Mouse (Mus musculus) forelimb bud, embryonic 11.5 days (tissue): Measurements from ENCODE around the gene Ube2f.
A peak's percentile ranks its signal among the peaks of the same experiment; 100 is the strongest.

Source experiments
- DNase-seq: peaks from one replicate; pipeline ENCODE4 v3.0.0-alpha.2; 2012; ENCODE audit warnings: low read depth, low spot score

Ube2f gene

DNA sequence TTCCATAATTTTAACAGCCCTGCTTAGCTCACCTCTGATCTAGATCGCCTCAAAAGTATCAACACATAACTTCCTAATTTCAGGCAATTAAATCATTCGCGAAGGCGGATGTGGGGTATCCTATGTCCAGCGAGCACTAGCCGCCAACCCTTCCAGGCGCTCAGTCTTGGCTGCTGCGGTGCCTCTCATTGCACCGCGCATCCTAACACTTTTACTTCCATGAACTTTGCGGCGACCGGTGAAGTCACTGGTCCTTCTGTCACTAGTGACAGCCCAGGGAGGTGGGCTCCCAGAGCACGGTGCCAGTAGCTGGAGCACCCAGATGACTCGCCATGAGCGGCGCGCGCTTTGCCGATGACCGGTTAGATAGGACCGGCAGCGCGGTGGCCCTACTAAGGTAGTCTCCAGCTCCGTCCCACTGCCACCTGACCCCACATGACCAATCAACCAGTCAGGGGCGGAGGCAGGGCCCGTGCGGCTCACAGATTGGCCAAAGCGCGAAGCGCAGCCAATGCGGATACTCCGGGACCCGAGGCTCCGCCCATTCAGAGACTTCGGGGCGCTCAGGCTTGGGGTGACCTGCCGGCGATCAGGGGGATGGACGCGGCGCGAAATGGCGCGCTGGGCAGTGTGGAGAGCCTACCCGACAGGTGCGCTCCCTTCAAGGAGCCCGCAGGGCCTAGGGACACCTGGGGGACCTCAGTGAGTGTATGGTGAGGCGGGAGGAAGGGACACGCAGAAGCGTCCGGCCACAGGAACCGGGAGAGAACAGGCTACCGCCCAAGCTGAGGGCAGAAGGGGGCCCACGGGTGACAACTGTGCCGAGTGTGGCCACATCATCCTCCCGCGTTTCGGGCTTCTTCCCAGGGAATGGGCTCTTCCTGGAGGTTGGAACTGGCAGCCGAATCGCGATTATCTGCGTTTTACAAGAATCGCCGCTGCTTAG lies 48.0 kb downstream of the Ube2f start, which contains the start of gene Scly:
Gene Scly, plus strand, starts transcription at position 540 of the 946 bp plus-strand sequence.
- DNase-seq = peak; percentile 90

- no peak for DNase-seq
Measured at GRCm38 (mm10) chr1:91299026-91299706, 49.1 kb downstream of the Ube2f start.

GRCm38 (mm10) chr1:91299707-91300426 lies 49.8 kb downstream of the Ube2f start:
- DNase-seq = no peak

GRCm38 (mm10) chr1:91301206-91301920 lies 51.3 kb downstream of the Ube2f start:
- no peak for DNase-seq

- DNase-seq = no peak
Measured at GRCm38 (mm10) chr1:91302021-91302420, 51.9 kb downstream of the Ube2f start.

- no peak for DNase-seq
Measured at GRCm38 (mm10) chr1:91304621-91305020, 54.5 kb downstream of the Ube2f start.

GRCm38 (mm10) chr1:91309366-91310085 lies 59.4 kb downstream of the Ube2f start:
- DNase-seq = no peak

DNA sequence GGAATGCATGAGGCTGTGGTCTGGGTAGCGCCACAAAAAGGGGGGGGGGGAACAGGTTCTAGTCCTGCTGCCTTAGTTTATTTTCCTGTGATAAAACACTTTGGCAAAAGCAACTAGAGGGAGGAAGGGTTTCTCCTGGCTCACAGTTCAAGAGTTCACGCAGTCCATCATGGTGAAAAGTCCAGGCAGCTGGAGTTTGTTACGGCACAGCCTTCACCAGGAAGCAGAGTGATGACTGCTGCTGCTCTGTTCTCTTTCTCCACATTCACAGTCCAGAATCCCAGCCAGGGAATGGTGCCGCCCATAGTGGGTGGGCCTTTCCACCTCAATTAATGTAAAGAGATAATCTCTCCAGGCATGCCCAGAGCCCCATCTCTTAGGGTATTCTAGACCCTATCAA lies 62.2 kb downstream of the Ube2f start:
- no peak for DNase-seq

DNA sequence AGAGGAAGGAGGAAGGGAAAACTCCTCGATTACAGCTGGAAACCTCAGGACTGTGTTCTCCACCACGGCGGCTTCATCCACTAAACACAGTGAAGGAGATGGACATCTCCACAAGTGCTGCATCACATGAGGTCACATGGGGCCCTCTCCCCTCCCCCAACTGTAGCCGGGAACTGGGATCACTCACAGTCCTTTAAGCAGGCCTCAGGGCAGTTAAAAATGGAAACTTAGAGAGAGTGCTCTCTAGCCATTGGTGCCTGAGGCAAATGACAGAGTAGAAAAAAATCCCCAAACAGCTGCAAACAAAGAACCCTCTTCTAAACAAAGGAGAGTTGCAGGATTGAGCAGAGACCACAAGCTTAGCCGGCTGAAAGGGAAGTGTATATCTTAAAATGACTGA lies 63.1 kb downstream of the Ube2f start:
- peak; percentile 16 for DNase-seq

GRCm38 (mm10) chr1:91317656-91318055 lies 67.6 kb downstream of the Ube2f start:
- no peak for DNase-seq

- no peak for DNase-seq
Measured at GRCm38 (mm10) chr1:91321760-91322438, 71.8 kb downstream of the Ube2f start, which contains the start of gene Espnl. TSS of gene Espnl (plus strand) at chr1:91322075.

DNA sequence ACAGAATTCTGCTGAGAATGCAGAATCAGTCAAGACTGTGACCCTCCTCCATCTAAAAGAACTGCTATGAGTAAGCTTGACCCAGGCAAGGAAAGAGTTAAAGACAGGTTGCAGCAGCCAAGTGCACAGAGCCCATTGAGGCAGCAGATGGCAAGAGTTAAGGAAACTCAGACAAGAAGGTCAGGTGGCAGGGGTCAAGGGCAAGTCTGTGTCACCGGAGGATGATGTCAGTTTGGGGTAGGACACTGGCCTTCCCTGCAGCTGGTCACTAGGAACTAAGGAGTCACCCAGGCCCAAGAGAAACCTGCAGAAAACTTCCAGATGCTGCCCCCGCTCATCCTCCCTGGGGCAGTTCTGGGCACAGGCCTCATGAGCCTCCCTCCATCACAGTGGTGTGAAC lies 74.5 kb downstream of the Ube2f start:
- no peak for DNase-seq

GRCm38 (mm10) chr1:91325488-91326042 lies 75.5 kb downstream of the Ube2f start:
- DNase-seq = no peak

DNA sequence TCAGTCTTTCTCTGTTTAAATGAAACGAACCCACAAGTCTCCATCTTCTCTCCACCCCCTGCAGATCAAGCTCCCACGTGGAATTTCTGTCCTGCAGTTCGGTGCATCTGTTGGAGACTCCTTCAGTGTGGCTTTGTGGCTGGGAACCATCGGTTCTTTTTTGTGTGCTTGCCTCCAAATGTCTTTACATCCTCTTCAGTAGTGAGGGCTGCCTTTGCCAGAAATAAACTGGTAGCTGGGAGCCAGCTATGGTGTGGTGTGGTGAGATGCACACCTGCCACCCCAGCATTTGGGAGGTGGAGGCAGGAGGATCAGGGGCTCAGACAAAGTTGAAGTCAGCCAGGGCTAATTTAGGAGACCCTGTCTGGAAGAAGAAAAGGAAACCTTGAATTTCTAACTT lies 82.0 kb downstream of the Ube2f start:
- DNase-seq = no peak

GRCm38 (mm10) chr1:91333582-91333981 lies 83.5 kb downstream of the Ube2f start:
- DNase-seq = no peak

DNA sequence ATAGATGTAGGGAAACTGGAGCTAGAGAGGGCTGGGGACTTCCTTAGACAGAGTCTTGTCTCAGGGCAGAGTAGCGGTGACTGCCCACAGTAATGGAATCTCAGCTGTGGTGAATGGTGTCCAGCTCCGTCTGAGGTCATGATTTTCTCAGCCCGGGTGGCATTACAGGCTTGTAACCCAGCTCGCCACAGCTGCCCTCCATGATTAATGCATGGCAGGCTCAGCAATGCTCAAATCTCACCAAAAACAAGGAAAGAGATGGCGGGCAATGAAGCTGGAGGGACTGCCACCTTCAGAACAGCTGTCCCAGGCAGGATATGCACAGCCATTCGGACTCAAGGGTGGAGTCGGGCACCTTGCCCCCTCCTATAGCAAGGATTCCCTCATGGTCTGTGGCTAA lies 87.3 kb downstream of the Ube2f start:
- DNase-seq = no peak
